Mouse (Mus musculus): ENCODE data around the gene Pom121l12.

Pom121l12 gene

DNA sequence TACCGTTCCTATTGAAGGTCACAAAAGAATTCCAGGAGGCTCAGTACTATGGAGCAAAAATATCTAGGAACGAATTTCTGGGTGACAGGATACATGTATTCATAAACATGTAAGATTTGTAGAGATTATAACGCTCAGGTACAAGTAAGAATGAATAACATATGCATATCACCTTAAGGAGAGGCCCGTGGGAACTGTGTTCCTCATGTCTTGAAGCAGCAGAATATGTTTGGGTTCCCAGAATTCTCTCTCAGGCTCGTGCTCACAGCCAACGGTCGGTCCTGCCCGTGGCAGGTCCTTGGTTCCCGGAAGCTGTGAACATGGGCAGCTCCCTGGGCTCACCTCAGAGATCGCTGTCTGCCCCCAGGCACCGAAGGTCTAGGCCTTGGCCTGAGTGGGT is at the start of gene Pom121l12:
Pom121l12 (plus strand) TSS at position 301 of the 400 bp plus-strand sequence.
- no peak for DNase-seq (ENCODE audit: low read depth, low spot score)

- DNase-seq (ENCODE audit: low read depth, low spot score) = no peak
Measured at GRCm38 (mm10) chr11:14611859-14612258, 12.8 kb downstream of the Pom121l12 start.
